17 mouse cellular contexts compared by ENCODE assay signal in genomic region chr15:62132895-62133294, GRCm38 (mm10).
A peak's percentile ranks its signal among the peaks of the same experiment; 100 is the strongest.
DNase-seq lines count a peak whose midpoint lies in the region; ATAC-seq and TF ChIP-seq lines count a peak whose summit lies in the region.
"Had no signal": no experiment of that assay in that cellular context is flagged by ENCODE, and none has a peak within 500 bp of the region (broad histone marks: within the 10 kb centered on the region; RNA-seq: fewer than 3 reads in every experiment).

No protein-coding gene starts in this region.

- H3K4me3 ChIP-seq in lung, embryonic 14.5 days (ENCODE audit: low read depth, low read length): no peak overlapping the region
- H3K4me3 ChIP-seq in lung, adult 2 months (replicated peaks; ENCODE audit: extremely low read depth, low read depth, low read length): no peak overlapping the region
- H3K4me3 ChIP-seq in kidney, embryonic 15.5 days (replicated peaks): no peak overlapping the region
- no peak overlapping the region for H3K4me3 ChIP-seq in liver, postnatal 0 days (ENCODE audit: low read depth, low read length)
- H3K4me3 ChIP-seq: hindbrain, embryonic 15.5 days; layer of hippocampus, adult 2 months; midbrain, embryonic 12.5 days; myocyte had no signal

- no peak for TF ChIP-seq POLR2A in lung, adult 2 months (IDR thresholded peaks at IDR 0.05; ENCODE audit: borderline replicate concordance, extremely low read depth, low read depth, low read length)

- H3K4me1 ChIP-seq in lung, embryonic 14.5 days (ENCODE audit: insufficient read depth): peaks cover 17% of the 10 kb centered on the region
- H3K4me1 ChIP-seq in lung, adult 2 months (ENCODE audit: control insufficient read depth, insufficient read depth, low read length): peaks cover 15% of the 10 kb centered on the region
- H3K4me1 ChIP-seq in kidney, embryonic 15.5 days: peaks cover 59% of the 10 kb centered on the region
- H3K4me1 ChIP-seq in liver, postnatal 0 days (ENCODE audit: insufficient read depth): peaks cover 35% of the 10 kb centered on the region

- H3K4me2 ChIP-seq in lung, embryonic 14.5 days: no peak overlapping the region
- no peak overlapping the region for H3K4me2 ChIP-seq in kidney, embryonic 15.5 days
- H3K4me2 ChIP-seq in liver, postnatal 0 days (ENCODE audit: low read depth, low read length): no peak overlapping the region
- H3K4me2 ChIP-seq: hindbrain, embryonic 15.5 days; midbrain, embryonic 12.5 days had no signal

- peak; percentile 66; the same call in 1 of the 2 replicates for ATAC-seq in lung, embryonic 14.5 days (ENCODE audit: insufficient read depth)
- peak; percentile 61 for ATAC-seq in kidney, embryonic 15.5 days (replicated peaks; ENCODE audit: low FRiP score)
- peak; percentile 20; the same call in 1 of the 2 replicates for ATAC-seq in liver, postnatal 0 days

- TF ChIP-seq CTCF in lung, embryonic 14.5 days (IDR thresholded peaks at IDR 0.05; ENCODE audit: low read depth): no peak
- TF ChIP-seq CTCF in lung, adult 2 months (IDR thresholded peaks at IDR 0.05; ENCODE audit: insufficient read depth, low read length): no peak
- TF ChIP-seq CTCF in liver, postnatal 0 days (IDR thresholded peaks at IDR 0.05; ENCODE audit: low read depth): no peak

- peak; percentile 66 for DNase-seq in lung, embryonic 14.5 days
- no peak for DNase-seq in lung, adult 2 months
- no peak for DNase-seq in liver, postnatal 0 days
- peak; percentile 67 for DNase-seq in yolk sac, embryonic 10.5 days (ENCODE audit: low spot score)
- no peak for DNase-seq in spleen, adult 12 weeks (ENCODE audit: low spot score)
- DNase-seq in spleen, postnatal 10 days (ENCODE audit: low spot score in 2 of 2): no peak
- no peak for DNase-seq in frontal cortex, postnatal 10 days (ENCODE audit: low spot score in 2 of 2)
- DNase-seq: adrenal gland, postnatal 10 days; B cell, adult 2 months; cerebellum, adult 9-10 months; embryo, embryonic 11 days had no signal

- WGBS in lung, embryonic 14.5 days: 24% methylated on average over 2 of the region's 2 CpGs
- WGBS in lung, adult 2 months: 40% methylated on average over 2 of the region's 2 CpGs
- WGBS in kidney, embryonic 15.5 days: 35% methylated on average over 2 of the region's 2 CpGs
- WGBS in liver, postnatal 0 days (ENCODE audit: insufficient replicate concordance): 63% methylated on average over 2 of the region's 2 CpGs

- H3K27me3 ChIP-seq in lung, embryonic 14.5 days (ENCODE audit: insufficient read depth, low read length): no peaks in the 10 kb centered on the region
- no peaks in the 10 kb centered on the region for H3K27me3 ChIP-seq in kidney, embryonic 15.5 days
- H3K27me3 ChIP-seq in liver, postnatal 0 days (ENCODE audit: insufficient read depth, low read length): no peaks in the 10 kb centered on the region
- H3K27me3 ChIP-seq: hindbrain, embryonic 15.5 days; midbrain, embryonic 12.5 days had no signal

- no peak for TF ChIP-seq EP300 in liver, postnatal 0 days (IDR thresholded peaks at IDR 0.05; ENCODE audit: low read depth)

- H3K27ac ChIP-seq in lung, embryonic 14.5 days (ENCODE audit: low read depth): no peak overlapping the region
- peak overlapping the region; percentile 72 for H3K27ac ChIP-seq in kidney, embryonic 15.5 days
- H3K27ac ChIP-seq in liver, postnatal 0 days (ENCODE audit: low read depth): 0 out of 2 replicates have a peak overlapping the region, but pooled peaks have one; percentile 29
- H3K27ac ChIP-seq: hindbrain, embryonic 15.5 days; layer of hippocampus, adult 2 months; liver, embryonic 14.5 days; midbrain, embryonic 12.5 days had no signal

- no peaks in the 10 kb centered on the region for H3K9me3 ChIP-seq in lung, embryonic 14.5 days (ENCODE audit: low read depth, low read length)
- no peaks in the 10 kb centered on the region for H3K9me3 ChIP-seq in kidney, embryonic 15.5 days (replicated peaks)
- H3K9me3 ChIP-seq in liver, postnatal 0 days (ENCODE audit: low read length): no peaks in the 10 kb centered on the region
- H3K9me3 ChIP-seq: hindbrain, embryonic 15.5 days; midbrain, embryonic 12.5 days had no signal

- H3K36me3 ChIP-seq in lung, embryonic 14.5 days (ENCODE audit: insufficient read depth): no peaks in the 10 kb centered on the region
- no peaks in the 10 kb centered on the region for H3K36me3 ChIP-seq in kidney, embryonic 15.5 days
- H3K36me3 ChIP-seq in liver, postnatal 0 days (replicated peaks; ENCODE audit: insufficient read depth, low read length): peaks cover 3% of the 10 kb centered on the region; the same call in 1 of the 2 replicates
- H3K36me3 ChIP-seq: hindbrain, embryonic 15.5 days; midbrain, embryonic 12.5 days had no signal

- H3K9ac ChIP-seq in lung, embryonic 14.5 days: no peak overlapping the region
- H3K9ac ChIP-seq in kidney, embryonic 15.5 days: no peak overlapping the region
- H3K9ac ChIP-seq in liver, postnatal 0 days (replicated peaks): no peak overlapping the region
- H3K9ac ChIP-seq: hindbrain, embryonic 15.5 days; liver, embryonic 14.5 days; midbrain, embryonic 12.5 days had no signal

Comparison
In these comparisons a context has a peak if more than half of its experiments do, and no peak if none do; other contexts are left out.
1. DNase-seq: peak in lung, embryonic 14.5 days (single experiment) and yolk sac, embryonic 10.5 days (single experiment); none in lung, adult 2 months (single experiment), liver, postnatal 0 days (single experiment), spleen, adult 12 weeks (single experiment), spleen, postnatal 10 days (0 of 2) and frontal cortex, postnatal 10 days (0 of 2).
2. Peak in every context shown above with its lines, with median percentiles within 50 percentile points of each other: ATAC-seq.